Mouse (Mus musculus) cerebellum, adult 2 months (tissue): ENCODE results near the gene Kifc3.

Experiments used
- CTCF ChIP-seq: fragments of 200-500 bp; IDR thresholded peaks from 2 replicates; pipeline ENCODE4 v1.5.1; 2011; ENCODE audit warnings: low read depth, mild to moderate bottlenecking, control low read depth, low read length, moderate library complexity, borderline replicate concordance; ENCODE audit not compliant: insufficient read depth
- POLR2A ChIP-seq: fragments of 200-500 bp; IDR thresholded peaks from 2 replicates; pipeline ENCODE4 v1.6.1; 2011; ENCODE audit warnings: low read length, control low read depth, borderline replicate concordance; ENCODE audit not compliant: insufficient read depth

DNA sequence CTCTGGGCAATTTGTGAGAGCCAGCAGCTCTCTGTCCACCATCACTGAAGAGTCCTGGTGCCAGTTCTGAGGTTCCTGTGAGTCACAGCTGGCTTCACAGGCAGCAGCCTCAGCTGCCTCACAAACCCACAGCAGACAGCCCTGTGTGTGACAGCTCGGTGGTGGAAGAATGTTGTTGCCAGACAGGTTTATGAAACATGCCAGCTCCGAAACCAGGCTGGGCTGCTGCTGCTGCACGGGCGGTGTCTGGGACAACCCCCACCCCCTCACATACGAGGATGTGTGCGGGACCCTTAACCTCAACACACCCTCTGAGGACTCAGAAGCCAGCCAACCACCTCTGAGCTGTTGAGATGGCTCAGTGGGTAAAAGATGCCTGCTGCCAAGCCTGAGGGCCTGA lies 48.0 kb downstream of the Kifc3 start:
- TF ChIP-seq CTCF (no peak), POLR2A (no peak)
